Mouse (Mus musculus) left cerebral cortex, postnatal 14 days (tissue): ENCODE measurements around the gene Gm10801. TPM values are rescaled to one million over a fixed set of nuclear protein-coding genes. Genes with fewer than 3 reads are reported as not detected.
"Not testable (repeated sequence)": the region's sequence is repeated elsewhere in the genome, so short reads cannot be mapped to it uniquely, and the experiment has no call there.

ENCODE experiments used
- DNase-seq, 2 experiments: peaks; one replicate each; pipeline ENCODE4 v3.0.0; 2021 to 2022; ENCODE audit warnings: low spot score in 2 of 2, mixed read lengths in 1 of 2
- intact Hi-C: fragments of 180-260 bp; cut with DNase I; formaldehyde crosslinking; loops from one replicate; pipeline ENCODE4 v1.15.1; 2025
- long read RNA-seq, 2 experiments: library from polyadenylated mRNA; stranded (forward); transcript quantifications; one replicate each; pipeline ENCODE4 v2.0.0; 2021
- total RNA-seq, 2 experiments: library from RNA; stranded (reverse); gene quantifications; 2 replicates each; pipeline ENCODE4 v1.2.3; 2021

The Gm10801 gene
- not detected for total RNA-seq
- long read RNA-seq, experiment 1: 0 reads
- long read RNA-seq, experiment 2: 0 reads

DNA sequence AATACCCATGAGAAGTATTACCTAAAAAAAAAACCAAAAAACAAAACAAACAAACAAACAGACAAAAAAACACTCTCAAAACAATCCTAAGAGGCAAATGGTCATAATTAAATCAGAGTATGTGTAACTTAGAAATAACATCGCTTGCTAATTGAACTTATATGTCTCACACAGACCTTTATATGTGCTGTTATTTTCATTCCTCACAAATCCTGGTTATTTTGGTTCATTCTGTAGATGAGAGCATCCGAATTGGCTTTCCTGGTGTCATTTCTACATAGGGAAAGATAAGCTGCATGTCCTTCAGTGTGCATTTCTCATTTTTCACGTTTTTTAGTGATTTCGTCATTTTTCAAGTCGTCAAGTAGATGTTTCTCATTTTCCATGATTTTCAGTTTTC is at the start of gene Gm10801:
Gene Gm10801, plus strand, starts transcription at position 301 of the 400 bp plus-strand sequence.
- DNase-seq, intact Hi-C loops: not testable (repeated sequence)

DNA sequence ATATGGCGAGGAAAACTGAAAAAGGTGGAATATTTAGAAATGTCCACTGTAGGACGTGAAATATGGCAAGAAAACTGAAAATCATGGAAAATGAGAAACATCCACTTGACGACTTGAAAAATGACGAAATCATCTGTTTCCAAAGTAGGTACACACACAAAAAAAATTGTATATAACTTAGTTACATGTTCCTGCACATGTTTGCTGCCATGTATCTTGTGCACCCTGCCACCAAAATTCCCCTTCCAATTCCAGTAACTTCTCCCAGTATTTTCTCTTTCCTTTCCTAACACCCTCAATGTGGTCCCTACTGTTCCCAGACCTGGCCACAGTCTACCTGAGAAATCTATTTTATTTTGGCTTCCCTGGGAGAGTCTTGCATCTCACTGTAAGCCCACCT is 5.2 kb downstream of the Gm10801 start, which contains the start of gene Gm10800:
Gene Gm10800, minus strand, starts transcription at position 101 of the 400 bp plus-strand sequence.
- DNase-seq, intact Hi-C loops: not testable (repeated sequence)

DNA sequence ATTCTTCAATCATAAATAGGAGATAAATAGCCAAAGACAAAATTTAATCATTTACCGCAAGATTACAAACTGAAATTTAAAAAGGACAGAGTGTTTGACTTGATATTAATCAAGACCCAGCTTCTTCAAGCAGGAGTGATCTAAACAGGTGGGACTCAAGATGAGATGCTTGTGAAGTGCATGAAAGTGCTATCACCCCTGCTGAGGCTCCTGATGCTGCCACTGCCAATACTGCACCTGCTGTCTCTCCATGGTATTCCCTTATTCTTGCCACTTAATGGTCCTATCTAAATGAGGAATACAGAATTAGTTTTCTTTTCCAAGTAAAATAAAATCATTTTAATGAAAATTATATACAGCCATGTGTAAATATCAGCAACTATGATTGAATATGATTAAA is 35.5 kb downstream of the Gm10801 start:
- intact Hi-C loops: no loop called here
- DNase-seq: no peak

Other genes with a start within 250 kb of the Gm10801 start
- gene Gm10800, start 5.1 kb downstream of the Gm10801 start, total RNA-seq: under 1 TPM; 0.63 to 0.90 TPM